Mouse (Mus musculus) monocyte, adult 5-6 weeks (primary cell): ENCODE results near the gene Bst2. TPM values are rescaled to one million over a fixed set of nuclear protein-coding genes. Genes with fewer than 3 reads are reported as not detected.
"Not testable (repeated sequence)": the region's sequence is repeated elsewhere in the genome, so short reads cannot be mapped to it uniquely, and the experiment has no call there.

ENCODE experiments used
- ATAC-seq: fragments of 153-309, 156-312 bp; replicated peaks from 2 replicates; pipeline ENCODE4 v1.8.0; 2017; ENCODE audit warnings: mild to moderate bottlenecking; ENCODE audit not compliant: low TSS enrichment, insufficient number of reproducible peaks, severe bottlenecking, poor library complexity, low FRiP score
- total RNA-seq: library from RNA; stranded (forward); fragments of 200-1000, 200-491, 200-594 nt; gene quantifications from 3 replicates; pipeline ENCODE4 v1.2.3, GENCODE M21; 2017

Bst2 gene
- total RNA-seq, 1 experiment from 2014 or later: 51.2 TPM

- ATAC-seq: no peak
Measured at GRCm38 (mm10) chr8:71527162-71527870, 9.9 kb downstream of the Bst2 start.

- ATAC-seq: no peak
Measured at GRCm38 (mm10) chr8:71526272-71526671, 11.0 kb downstream of the Bst2 start.

GRCm38 (mm10) chr8:71525226-71526050 lies 11.8 kb downstream of the Bst2 start, which contains the start of gene Ccdc194:
TSS of gene Ccdc194 (minus strand) at chr8:71525711.
- no peak for ATAC-seq

GRCm38 (mm10) chr8:71521634-71522033 lies 15.6 kb downstream of the Bst2 start:
- peak; percentile 94 for ATAC-seq

GRCm38 (mm10) chr8:71519037-71519825 lies 18.0 kb downstream of the Bst2 start:
- not testable (repeated sequence) for ATAC-seq

- no peak for ATAC-seq
Measured at GRCm38 (mm10) chr8:71516786-71517185, 20.5 kb downstream of the Bst2 start.

GRCm38 (mm10) chr8:71515043-71515442 lies 22.2 kb downstream of the Bst2 start:
- no peak for ATAC-seq

GRCm38 (mm10) chr8:71513018-71513754 lies 24.1 kb downstream of the Bst2 start:
- no peak for ATAC-seq

- no peak for ATAC-seq
Measured at GRCm38 (mm10) chr8:71511644-71512043, 25.6 kb downstream of the Bst2 start, which contains the start of gene Plvap. TSS of gene Plvap (minus strand) at chr8:71511752.

- ATAC-seq: no peak
Measured at GRCm38 (mm10) chr8:71509316-71509715, 27.9 kb downstream of the Bst2 start.

- ATAC-seq: no peak
Measured at GRCm38 (mm10) chr8:71507589-71508104, 29.6 kb downstream of the Bst2 start.

- no peak for ATAC-seq
Measured at GRCm38 (mm10) chr8:71505979-71506378, 31.3 kb downstream of the Bst2 start.

GRCm38 (mm10) chr8:71505326-71505725 lies 31.9 kb downstream of the Bst2 start:
- ATAC-seq: no peak

- ATAC-seq: no peak
Measured at GRCm38 (mm10) chr8:71504349-71504748, 32.9 kb downstream of the Bst2 start.

GRCm38 (mm10) chr8:71498816-71499690 lies 38.2 kb downstream of the Bst2 start:
- ATAC-seq: no peak

GRCm38 (mm10) chr8:71497881-71498501 lies 39.3 kb downstream of the Bst2 start:
- ATAC-seq: no peak

- ATAC-seq: no peak
Measured at GRCm38 (mm10) chr8:71497077-71497645, 40.1 kb downstream of the Bst2 start.
